Mouse (Mus musculus) myocyte (in vitro differentiated cells): ENCODE data around the gene Exoc3l.
"Not testable (repeated sequence)": the region's sequence is repeated elsewhere in the genome, so short reads cannot be mapped to it uniquely, and the experiment has no call there.

Experiments
- SRF ChIP-seq: IDR thresholded peaks from one replicate; pipeline ENCODE4 v1.6.1; 2011; ENCODE audit warnings: low read depth; ENCODE audit not compliant: control insufficient read depth, insufficient read length
- USF1 ChIP-seq: IDR thresholded peaks from one replicate; pipeline ENCODE4 v1.6.1; 2011; ENCODE audit warnings: low read depth, mild to moderate bottlenecking, control low read depth, moderate library complexity

- TF ChIP-seq SRF, USF1: not testable (repeated sequence)
Measured at GRCm38 (mm10) chr8:105291364-105291763, 4.5 kb downstream of the Exoc3l start.
